Mouse (Mus musculus): ENCODE data around the gene Ak4.

- TF ChIP-seq EP300 (IDR thresholded peaks at IDR 0.05; ENCODE audit: low read depth) (no peak), CTCF (IDR thresholded peaks at IDR 0.05; ENCODE audit: low read depth) (no peak)
Measured at GRCm38 (mm10) chr4:101450150-101450780, 31.2 kb downstream of the Ak4 start.

Data from heart, postnatal 0 days (tissue).